Mouse (Mus musculus): ENCODE results near the gene Tyro3.

GRCm38 (mm10) chr2:119846929-119847328 is 49.4 kb downstream of the Tyro3 start:
- no peak for TF ChIP-seq CTCF (IDR thresholded peaks at IDR 0.05; ENCODE audit: low read depth)
- no peak for TF ChIP-seq EP300 (IDR thresholded peaks at IDR 0.05; ENCODE audit: low read depth)
